Mouse (Mus musculus) lung, postnatal 0 days (tissue): ENCODE measurements around the gene Nudt2. TPM values are rescaled to one million over a fixed set of nuclear protein-coding genes. Genes with fewer than 3 reads are reported as not detected.

Source experiments
- ATAC-seq: fragments of 200-750 bp; cut with Nextera tagmentation; 2 replicates; pipeline ENCODE4 v1.8.0; 2017; ENCODE audit warnings: moderate library complexity
- DNase-seq: peaks from one replicate; pipeline ENCODE4 v3.0.0-alpha.2; 2016; ENCODE audit warnings: low spot score
- H3K27ac ChIP-seq: fragments of 300-500 bp; sonication (generic); 2 replicates; pipeline ENCODE4 v1.5.1; 2014; ENCODE audit warnings: antibody characterized with exemption, mild to moderate bottlenecking, low read length, mixed read lengths
- H3K27me3 ChIP-seq: fragments of 300-500 bp; sonication (generic); replicated peaks from 2 replicates; pipeline ENCODE4 v1.6.1; 2014; ENCODE audit warnings: low read length, mixed read lengths; ENCODE audit not compliant: insufficient read depth
- H3K36me3 ChIP-seq: fragments of 300-500 bp; sonication (generic); 2 replicates; pipeline ENCODE4 v1.6.1; 2014; ENCODE audit warnings: low read length, mixed read lengths; ENCODE audit not compliant: insufficient read depth
- H3K4me1 ChIP-seq: fragments of 300-500 bp; sonication (generic); 2 replicates; pipeline ENCODE4 v1.6.1; 2014; ENCODE audit warnings: antibody characterized with exemption, low read depth, low read length, mixed read lengths; ENCODE audit not compliant: insufficient read depth
- H3K4me2 ChIP-seq: fragments of 300-500 bp; sonication (generic); replicated peaks from 2 replicates; pipeline ENCODE4 v1.6.1; 2014; ENCODE audit warnings: low read depth, mild to moderate bottlenecking, low read length, moderate library complexity, mixed read lengths
- H3K4me3 ChIP-seq: fragments of 300-500 bp; sonication (generic); 2 replicates; pipeline ENCODE4 v1.5.1; 2014; ENCODE audit warnings: low read depth, low read length
- H3K9ac ChIP-seq: fragments of 300-500 bp; sonication (generic); replicated peaks from 2 replicates; pipeline ENCODE4 v1.6.1; 2014; ENCODE audit warnings: low read depth, mild to moderate bottlenecking
- H3K9me3 ChIP-seq: fragments of 300-500 bp; sonication (generic); 2 replicates; pipeline ENCODE4 v1.6.1; 2016; ENCODE audit warnings: low read length, mixed read lengths
- CTCF ChIP-seq: IDR thresholded peaks from 2 replicates; pipeline ENCODE4 v1.5.1; 2016; ENCODE audit warnings: antibody characterized with exemption, mild to moderate bottlenecking
- EP300 ChIP-seq: IDR thresholded peaks from 2 replicates; pipeline ENCODE4 v1.6.1; 2016; ENCODE audit warnings: antibody characterized with exemption, mild to moderate bottlenecking, control low read depth
- WGBS: fragments of 180-500 bp; shearing (Covaris S2); extraction: QIAGEN DNeasy Blood & Tissue Kit; methylation state at CpG from one replicate; pipeline ENCODE4 v1.1.7; 2014; 5-methylcytosine and 5-hydroxymethylcytosine counted together
- polyA plus RNA-seq: library from polyadenylated mRNA; unstranded; fragments of >200 nt; fragmentation: Nextera tagmentation; extraction: Ambion mirVana; gene quantifications from 2 replicates; pipeline ENCODE4 v1.2.1, GENCODE M21; 2015

Nudt2 gene
- polyA plus RNA-seq, 1 experiment from 2014 or later: 23.7 TPM

GRCm38 (mm10) chr4:41465287-41465665 lies 325 bp downstream of the Nudt2 start:
- Histone ChIP-seq H3K9me3 (no peaks in the 10 kb centered on the region), H3K4me3 (peak overlapping the region; percentile 73), H3K9ac (peak overlapping the region; percentile 54), H3K36me3 (no peaks in the 10 kb centered on the region), H3K27me3 (no peaks in the 10 kb centered on the region), H3K27ac (no peak overlapping the region), H3K4me2 (peak overlapping the region; percentile 65), H3K4me1 (no peaks in the 10 kb centered on the region)
- TF ChIP-seq EP300 (no peak), CTCF (peak; percentile 20; the same call in 1 of the 2 replicates)
- ATAC-seq (no peak), DNase-seq (peak; percentile 21)
- WGBS: 2% methylated on average over 17 of the region's 17 CpGs

GRCm38 (mm10) chr4:41468396-41469080 lies 3.6 kb downstream of the Nudt2 start:
- Histone ChIP-seq H3K4me3 (no peak overlapping the region), H3K27ac (no peak overlapping the region), H3K9me3 (no peaks in the 10 kb centered on the region), H3K9ac (no peak overlapping the region), H3K4me1 (no peaks in the 10 kb centered on the region), H3K4me2 (no peak overlapping the region), H3K36me3 (no peaks in the 10 kb centered on the region), H3K27me3 (no peaks in the 10 kb centered on the region)
- 52% methylated on average over 17 of the region's 17 CpGs for WGBS
- ATAC-seq: no peak
- DNase-seq: peak; percentile 81
- TF ChIP-seq CTCF: peak; percentile 82
- peak; percentile 42; the same call in 1 of the 2 replicates for TF ChIP-seq EP300

- no peak for TF ChIP-seq CTCF
- no peak for TF ChIP-seq EP300
Measured at GRCm38 (mm10) chr4:41469199-41469598, 4.2 kb downstream of the Nudt2 start.

GRCm38 (mm10) chr4:41470051-41470683 lies 5.2 kb downstream of the Nudt2 start:
- no peaks in the 10 kb centered on the region for H3K9me3 ChIP-seq
- no peak for ATAC-seq
- DNase-seq: peak; percentile 21
- no peaks in the 10 kb centered on the region for H3K27me3 ChIP-seq
- no peaks in the 10 kb centered on the region for H3K36me3 ChIP-seq
- TF ChIP-seq EP300 (no peak), CTCF (no peak)
- no peak overlapping the region for H3K4me2 ChIP-seq
- no peak overlapping the region for H3K27ac ChIP-seq
- H3K4me1 ChIP-seq: no peaks in the 10 kb centered on the region
- no peak overlapping the region for H3K9ac ChIP-seq
- no peak overlapping the region for H3K4me3 ChIP-seq
- 57% methylated on average over 7 of the region's 7 CpGs for WGBS

More at GRCm38 (mm10) chr4:41469199-41469598, 4.2 kb downstream of the Nudt2 start:
- Histone ChIP-seq H3K36me3 (no peaks in the 10 kb centered on the region), H3K9ac (no peak overlapping the region), H3K27ac (no peak overlapping the region), H3K9me3 (no peaks in the 10 kb centered on the region), H3K27me3 (no peaks in the 10 kb centered on the region), H3K4me1 (no peaks in the 10 kb centered on the region), H3K4me2 (no peak overlapping the region), H3K4me3 (no peak overlapping the region)
- DNase-seq (no peak), ATAC-seq (no peak)
- 76% methylated on average over 10 of the region's 10 CpGs for WGBS

- no peak overlapping the region for H3K9ac ChIP-seq
Measured at GRCm38 (mm10) chr4:41470684-41471383, 5.9 kb downstream of the Nudt2 start.

GRCm38 (mm10) chr4:41471384-41471689 lies 6.4 kb downstream of the Nudt2 start:
- Histone ChIP-seq H3K9ac (no peak overlapping the region), H3K9me3 (no peaks in the 10 kb centered on the region), H3K27me3 (no peaks in the 10 kb centered on the region), H3K36me3 (no peaks in the 10 kb centered on the region), H3K4me1 (no peaks in the 10 kb centered on the region), H3K4me3 (no peak overlapping the region), H3K4me2 (no peak overlapping the region), H3K27ac (no peak overlapping the region)
- ATAC-seq (no peak), DNase-seq (no peak)
- WGBS: 88% methylated on average over 1 of the region's 1 CpGs
- TF ChIP-seq CTCF (no peak), EP300 (no peak)

More at GRCm38 (mm10) chr4:41470684-41471383, 5.9 kb downstream of the Nudt2 start:
- WGBS: 51% methylated on average over 5 of the region's 5 CpGs
- ATAC-seq (no peak; the same call in none of the 2 replicates), DNase-seq (peak; percentile 44)
- Histone ChIP-seq H3K27ac (no peak overlapping the region), H3K4me3 (no peak overlapping the region), H3K36me3 (no peaks in the 10 kb centered on the region), H3K9me3 (no peaks in the 10 kb centered on the region), H3K27me3 (no peaks in the 10 kb centered on the region), H3K4me2 (no peak overlapping the region), H3K4me1 (no peaks in the 10 kb centered on the region)
- TF ChIP-seq EP300 (no peak), CTCF (no peak)
